Mouse (Mus musculus) CH12.LX (cell line): ENCODE data around the gene Tmem50a. TPM values are rescaled to one million over a fixed set of nuclear protein-coding genes. Genes with fewer than 3 reads are reported as not detected.

Source experiments
- DNase-seq: peaks from one replicate; pipeline ENCODE4 v3.0.0-alpha.2; 2013; ENCODE audit errors: extremely low read depth
- H3K27ac ChIP-seq: 2 replicates; pipeline ENCODE4 v1.5.1; 2012; ENCODE audit warnings: low read depth, mild to moderate bottlenecking, control low read depth, moderate library complexity; ENCODE audit not compliant: insufficient read depth
- H3K27me3 ChIP-seq: replicated peaks from 2 replicates; pipeline ENCODE3; 2012; ENCODE audit warnings: inconsistent platforms
- H3K36me3 ChIP-seq, 2 experiments: replicated peaks in 1 of 2; 2 replicates each; pipeline versions ENCODE3 to v1.6.1; 2012; ENCODE audit warnings: inconsistent platforms in 1 of 2, low read length in 1 of 2, mild to moderate bottlenecking in 1 of 2, mixed read lengths in 1 of 2, moderate library complexity in 1 of 2; ENCODE audit not compliant: control insufficient read depth in 1 of 2, insufficient read depth in 1 of 2
- H3K4me1 ChIP-seq, 2 experiments: 2 replicates each; pipeline ENCODE4 v1.6.1; 2012; ENCODE audit warnings: inconsistent platforms in 1 of 2, moderate library complexity in 1 of 2; ENCODE audit not compliant: insufficient read depth in 2 of 2, control insufficient read depth in 1 of 2
- H3K4me2 ChIP-seq: 2 replicates; pipeline ENCODE4 v1.6.1; 2012; ENCODE audit warnings: low read depth, mild to moderate bottlenecking, control low read depth; ENCODE audit not compliant: poor library complexity, insufficient read depth, severe bottlenecking
- H3K4me3 ChIP-seq, 3 experiments: fragments of 150-350 bp in 1 of 3; sonication (generic) in 1 of 3; replicated peaks in 1 of 3; 2 replicates each; pipeline versions ENCODE3 to v1.5.1; 2011 to 2012; ENCODE audit warnings: low read depth in 2 of 3, low read length in 2 of 3, mild to moderate bottlenecking in 2 of 3, moderate library complexity in 2 of 3, control low read depth in 1 of 3, improper control_type of control experiment in 1 of 3, inconsistent platforms in 1 of 3, mixed read lengths in 1 of 3; ENCODE audit not compliant: poor library complexity in 1 of 3
- H3K79me2 ChIP-seq: replicated peaks from 2 replicates; pipeline ENCODE4 v1.6.1; 2012; ENCODE audit warnings: mild to moderate bottlenecking, moderate library complexity; ENCODE audit not compliant: control insufficient read depth, poor library complexity, insufficient read depth, severe bottlenecking; ENCODE audit errors: extremely low read depth
- H3K9ac ChIP-seq: 2 replicates; pipeline ENCODE4 v1.6.1; 2012; ENCODE audit warnings: low read depth, mild to moderate bottlenecking, control low read depth, moderate library complexity; ENCODE audit not compliant: insufficient read depth
- H3K9me3 ChIP-seq: replicated peaks from 2 replicates; pipeline ENCODE3; 2012; ENCODE audit warnings: low read length, inconsistent platforms, mixed read lengths
- BHLHE40 ChIP-seq: IDR thresholded peaks from 2 replicates; pipeline ENCODE4 v1.6.1; 2011; ENCODE audit warnings: mild to moderate bottlenecking, low read depth, low read length, improper control_type of control experiment
- CHD2 ChIP-seq: IDR thresholded peaks from 2 replicates; pipeline ENCODE4 v1.6.1; 2011; ENCODE audit warnings: low read length, improper control_type of control experiment
- CTCF ChIP-seq, 2 experiments: IDR thresholded peaks in 1 of 2; conservative IDR thresholded peaks in 1 of 2; 2 replicates each; pipeline ENCODE4 v1.5.1; 2011 to 2012; ENCODE audit warnings: low read depth in 2 of 2, low read length in 2 of 2, improper control_type of control experiment in 1 of 2, inconsistent platforms in 1 of 2, mild to moderate bottlenecking in 1 of 2, moderate library complexity in 1 of 2
- E2F4 ChIP-seq: IDR thresholded peaks from 2 replicates; pipeline ENCODE4 v1.6.1; 2011; ENCODE audit warnings: low read depth, low read length, improper control_type of control experiment; ENCODE audit not compliant: insufficient replicate concordance
- EP300 ChIP-seq: IDR thresholded peaks from 2 replicates; pipeline ENCODE4 v1.6.1; 2011; ENCODE audit warnings: low read length, improper control_type of control experiment
- ETS1 ChIP-seq: conservative IDR thresholded peaks from 2 replicates; pipeline ENCODE4 v1.6.1; 2012; ENCODE audit warnings: low read depth, mild to moderate bottlenecking, inconsistent platforms, low read length, improper control_type of control experiment, moderate library complexity
- HCFC1 ChIP-seq: IDR thresholded peaks from 2 replicates; pipeline ENCODE4 v1.6.1; 2012; ENCODE audit warnings: low read depth, mild to moderate bottlenecking, inconsistent platforms, low read length, improper control_type of control experiment
- IRF4 ChIP-seq: IDR thresholded peaks from 2 replicates; pipeline ENCODE4 v1.6.1; 2014; ENCODE audit warnings: low read depth, mild to moderate bottlenecking, inconsistent platforms, low read length, improper control_type of control experiment
- JUND ChIP-seq: conservative IDR thresholded peaks from 2 replicates; pipeline ENCODE4 v1.6.1; 2011; ENCODE audit warnings: low read depth, low read length, improper control_type of control experiment
- MAX ChIP-seq: IDR thresholded peaks from 2 replicates; pipeline ENCODE4 v1.6.1; 2011; ENCODE audit warnings: low read length, improper control_type of control experiment
- MAZ ChIP-seq: IDR thresholded peaks from 2 replicates; pipeline ENCODE4 v1.6.1; 2012; ENCODE audit warnings: low read depth, mild to moderate bottlenecking, inconsistent platforms, low read length, improper control_type of control experiment, moderate library complexity
- MYC ChIP-seq: IDR thresholded peaks from 2 replicates; pipeline ENCODE4 v1.6.1; 2011; ENCODE audit warnings: low read depth, mild to moderate bottlenecking, improper control_type of control experiment, low read length
- NELFE ChIP-seq: IDR thresholded peaks from 2 replicates; pipeline ENCODE4 v1.6.1; 2011; ENCODE audit warnings: low read depth, low read length, improper control_type of control experiment
- NRF1 ChIP-seq: IDR thresholded peaks from 2 replicates; pipeline ENCODE4 v1.6.1; 2014; ENCODE audit warnings: low read depth, mild to moderate bottlenecking, inconsistent platforms, low read length, improper control_type of control experiment, moderate library complexity
- PAX5 ChIP-seq: IDR thresholded peaks from 2 replicates; pipeline ENCODE4 v1.6.1; 2012; ENCODE audit warnings: low read length, inconsistent platforms, mixed read lengths
- POLR2A ChIP-seq: IDR thresholded peaks from 2 replicates; pipeline ENCODE4 v1.6.1; 2011; ENCODE audit warnings: low read depth, mild to moderate bottlenecking, improper control_type of control experiment, low read length
- POLR2AphosphoS2 ChIP-seq: IDR thresholded peaks from 2 replicates; pipeline ENCODE4 v1.6.1; 2011; ENCODE audit warnings: low read depth, low read length, improper control_type of control experiment
- RCOR1 ChIP-seq: conservative IDR thresholded peaks from 2 replicates; pipeline ENCODE4 v1.6.1; 2012; ENCODE audit warnings: low read depth, mild to moderate bottlenecking, inconsistent platforms, low read length, improper control_type of control experiment
- SIN3A ChIP-seq: IDR thresholded peaks from 2 replicates; pipeline ENCODE4 v1.6.1; 2012; ENCODE audit warnings: low read length, improper control_type of control experiment, inconsistent platforms
- TBP ChIP-seq: conservative IDR thresholded peaks from 2 replicates; pipeline ENCODE4 v1.6.1; 2011; ENCODE audit warnings: low read depth, low read length, improper control_type of control experiment
- UBTF ChIP-seq: IDR thresholded peaks from 2 replicates; pipeline ENCODE4 v1.6.1; 2012; ENCODE audit warnings: low read depth, mild to moderate bottlenecking, inconsistent platforms, low read length, improper control_type of control experiment, moderate library complexity
- USF2 ChIP-seq: conservative IDR thresholded peaks from 2 replicates; pipeline ENCODE4 v1.6.1; 2011; ENCODE audit warnings: low read depth, low read length, improper control_type of control experiment
- dilution Hi-C: fragments of 300-500 bp; cut with MboI; formaldehyde crosslinking; loops from 2 replicates; pipeline ENCODE4 v1.14.3; 2020; ENCODE audit warnings: low sequenced_read_pairs; ENCODE audit not compliant: extremely low pct_unique_long_range_greater_than_20kb, extremely low pct_ligation_motif_present
- in situ Hi-C: fragments of 300-500 bp; cut with MboI; formaldehyde crosslinking; loops from 3 replicates; pipeline ENCODE4 v1.14.3; 2019; ENCODE audit warnings: low sequenced_read_pairs, low pct_ligation_motif_present, low pct_unique_long_range_greater_than_20kb, mixed read lengths
- polyA plus RNA-seq: library from polyadenylated mRNA; unstranded; fragments of >175 nt; gene quantifications from 2 replicates; pipeline ENCODE4 v1.2.1, GENCODE M21; 2012; ENCODE audit warnings: low read depth; ENCODE audit not compliant: insufficient read length
- total RNA-seq, 2 experiments: library from RNA; depleted of rRNA; stranded (reverse); fragments of 300-350 nt in 1 of 2; fragments of >200 nt in 1 of 2; gene quantifications; 2 replicates each; pipeline ENCODE4 v1.2.3; 2012 to 2014

Gene Tmem50a
- total and polyA plus RNA-seq, 3 experiments = 95.8 to 133 (median 131) TPM

GRCm38 (mm10) chr4:134863937-134864729 lies 50.7 kb downstream of the Tmem50a start, which contains the start of gene Rhd:
Gene Rhd, plus strand, starts transcription at chr4:134864536.
- peaks cover 36% of the 10 kb centered on the region for H3K27me3 ChIP-seq
- H3K4me3 ChIP-seq = no peak within 1 kb of the TSS
- H3K79me2 ChIP-seq = no peaks in the 10 kb centered on the region
- TF ChIP-seq CHD2 = no peak
- TF ChIP-seq MAX = no peak
- no peak for TF ChIP-seq POLR2A
- TF ChIP-seq SIN3A = no peak
- no peak for TF ChIP-seq HCFC1
- TF ChIP-seq IRF4 = no peak
- no peak for TF ChIP-seq ETS1
- no peak for TF ChIP-seq NRF1
- no peak for TF ChIP-seq MYC
- no peak for TF ChIP-seq UBTF
- TF ChIP-seq E2F4 = no peak
- DNase-seq = no peak
- H3K4me1 ChIP-seq = peaks cover 0 to 9% of the 10 kb centered on the region in 2 experiments; a peak in 2 of 4 replicates
- H3K9ac ChIP-seq = no peak within 1 kb of the TSS
- no peaks in the 10 kb centered on the region for H3K9me3 ChIP-seq
- in situ Hi-C loops (no loop called here), dilution Hi-C loops (no loop called here)
- H3K4me2 ChIP-seq = no peak within 1 kb of the TSS
- no peak within 1 kb of the TSS for H3K27ac ChIP-seq
- H3K36me3 ChIP-seq = no peaks in the 10 kb centered on the region

DNA sequence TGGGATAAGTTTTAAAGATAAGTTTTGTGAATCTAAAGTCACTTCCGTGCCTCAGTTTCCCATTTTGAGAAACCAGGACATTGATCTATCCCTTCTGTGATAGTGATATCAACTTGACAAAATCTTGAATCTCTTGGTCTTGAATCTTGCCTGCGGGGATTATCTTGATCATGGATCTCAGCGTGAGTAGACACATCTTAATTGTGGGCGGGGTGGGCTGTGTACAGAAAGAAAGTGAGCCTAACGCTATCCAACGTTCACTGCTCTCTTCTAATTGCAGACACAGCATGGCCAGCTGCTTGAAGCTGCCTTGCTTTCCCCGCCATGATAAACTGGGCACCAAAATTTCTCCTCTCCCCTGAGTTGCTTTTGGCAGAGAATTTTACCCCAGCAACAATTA lies 51.8 kb downstream of the Tmem50a start:
- H3K36me3 ChIP-seq = no peaks in the 10 kb centered on the region
- dilution Hi-C loops = no loop called here
- DNase-seq = no peak
- H3K9ac ChIP-seq = no peak overlapping the region
- H3K4me1 ChIP-seq = peaks cover 0 to 4% of the 10 kb centered on the region in 2 experiments; a peak in 1 of 4 replicates
- in situ Hi-C loops = no loop called here
- no peak overlapping the region for H3K27ac ChIP-seq
- no peak overlapping the region for H3K4me3 ChIP-seq
- H3K9me3 ChIP-seq = no peaks in the 10 kb centered on the region
- H3K4me2 ChIP-seq = no peak overlapping the region
- no peaks in the 10 kb centered on the region for H3K79me2 ChIP-seq
- TF ChIP-seq NELFE = no peak
- no peak for TF ChIP-seq EP300
- no peak for TF ChIP-seq JUND
- no peak for TF ChIP-seq ETS1
- no peak for TF ChIP-seq USF2
- no peak for TF ChIP-seq CTCF (conservative IDR thresholded peaks at IDR 0.05 in 1 of 2, IDR thresholded peaks at IDR 0.05 in 1 of 2; ENCODE audit: low read depth in 2 of 2, low read length in 2 of 2)
- TF ChIP-seq PAX5 = no peak
- TF ChIP-seq TBP = no peak
- TF ChIP-seq MAZ = no peak
- no peak for TF ChIP-seq RCOR1
- no peak for TF ChIP-seq POLR2AphosphoS2
- TF ChIP-seq MAX = no peak
- no peak for TF ChIP-seq IRF4
- no peak for TF ChIP-seq BHLHE40
- peaks cover 32% of the 10 kb centered on the region for H3K27me3 ChIP-seq
